Mouse (Mus musculus) 3T3-L1 (cell line): Measurements from ENCODE around the gene Osbp2.
A peak's percentile ranks its signal among the peaks of the same experiment; 100 is the strongest.

Experiments
- DNase-seq: peaks from one replicate; pipeline ENCODE4 v3.0.0-alpha.2; 2015; ENCODE audit warnings: low read depth, low spot score

Gene Osbp2

GRCm38 (mm10) chr11:3710203-3710602 is 153.5 kb downstream of the Osbp2 start:
- no peak for DNase-seq

- no peak for DNase-seq
Measured at GRCm38 (mm10) chr11:3707057-3707456, 156.6 kb downstream of the Osbp2 start.

- no peak for DNase-seq
Measured at GRCm38 (mm10) chr11:3704404-3704803, 159.3 kb downstream of the Osbp2 start.

GRCm38 (mm10) chr11:3703089-3703992 is 160.4 kb downstream of the Osbp2 start:
- DNase-seq, result no peak

- peak; percentile 12 for DNase-seq
Measured at GRCm38 (mm10) chr11:3697441-3697840, 166.3 kb downstream of the Osbp2 start.

GRCm38 (mm10) chr11:3696086-3696616 is 167.6 kb downstream of the Osbp2 start:
- DNase-seq, result peak; percentile 35

- no peak for DNase-seq
Measured at GRCm38 (mm10) chr11:3691746-3692145, 172.0 kb downstream of the Osbp2 start.

- DNase-seq, result no peak
Measured at GRCm38 (mm10) chr11:3686885-3687284, 176.8 kb downstream of the Osbp2 start.

- DNase-seq, result no peak
Measured at GRCm38 (mm10) chr11:3686318-3686717, 177.4 kb downstream of the Osbp2 start.

- no peak for DNase-seq
Measured at GRCm38 (mm10) chr11:3685431-3685830, 178.3 kb downstream of the Osbp2 start.

GRCm38 (mm10) chr11:3684723-3685430 is 178.8 kb downstream of the Osbp2 start:
- no peak for DNase-seq

GRCm38 (mm10) chr11:3684232-3684631 is 179.5 kb downstream of the Osbp2 start:
- DNase-seq, result peak; percentile 79

GRCm38 (mm10) chr11:3683696-3684095 is 180.0 kb downstream of the Osbp2 start:
- no peak for DNase-seq

- no peak for DNase-seq
Measured at GRCm38 (mm10) chr11:3679771-3680170, 183.9 kb downstream of the Osbp2 start.

GRCm38 (mm10) chr11:3677204-3677603 is 186.5 kb downstream of the Osbp2 start:
- DNase-seq, result no peak

GRCm38 (mm10) chr11:3676423-3676822 is 187.3 kb downstream of the Osbp2 start:
- DNase-seq, result no peak

GRCm38 (mm10) chr11:3674545-3674944 is 189.2 kb downstream of the Osbp2 start:
- DNase-seq, result peak; percentile 43

GRCm38 (mm10) chr11:3671000-3671628 is 192.6 kb downstream of the Osbp2 start:
- no peak for DNase-seq

- DNase-seq, result peak; percentile 85
Measured at GRCm38 (mm10) chr11:3669849-3670248, 193.9 kb downstream of the Osbp2 start.

- DNase-seq, result peak; percentile 59
Measured at GRCm38 (mm10) chr11:3668768-3669167, 194.9 kb downstream of the Osbp2 start.

- DNase-seq, result peak; percentile 62
Measured at GRCm38 (mm10) chr11:3667506-3667905, 196.2 kb downstream of the Osbp2 start.

GRCm38 (mm10) chr11:3661964-3662363 is 201.7 kb downstream of the Osbp2 start:
- no peak for DNase-seq
